Mouse (Mus musculus): ENCODE measurements around the gene Gm10643. TPM values are rescaled to one million over a fixed set of nuclear protein-coding genes. Genes with fewer than 3 reads are reported as not detected.

The Gm10643 gene
- polyA plus RNA-seq, 1 experiment from 2014 or later = 1.1 TPM

GRCm38 (mm10) chr8:84065457-84066072, 628 bp upstream of the Gm10643 start:
- 24% methylated on average over 5 of the region's 5 CpGs for WGBS
- no peak for TF ChIP-seq CTCF (IDR thresholded peaks at IDR 0.05; ENCODE audit: low read depth)
- H3K9me3 ChIP-seq (ENCODE audit: control insufficient read depth) = no peaks in the 10 kb centered on the region
- peak overlapping the region; percentile 86 for H3K27ac ChIP-seq (ENCODE audit: low read depth, low read length)
- H3K27me3 ChIP-seq (replicated peaks; ENCODE audit: control insufficient read depth, insufficient read depth, low read length) = no peaks in the 10 kb centered on the region
- H3K9ac ChIP-seq (ENCODE audit: low read depth, low read length) = peak overlapping the region; percentile 64
- no peak for ATAC-seq
- no peaks in the 10 kb centered on the region for H3K36me3 ChIP-seq (ENCODE audit: control insufficient read depth, insufficient read depth)
- peak overlapping the region; percentile 87 for H3K4me3 ChIP-seq (ENCODE audit: low read depth, low read length)
- no peaks in the 10 kb centered on the region; the same call in none of the 2 replicates for H3K4me1 ChIP-seq (replicated peaks; ENCODE audit: control insufficient read depth, insufficient read depth, low read length)
- H3K4me2 ChIP-seq (replicated peaks; ENCODE audit: low read depth) = peak overlapping the region; percentile 79

- Histone ChIP-seq H3K9me3 (ENCODE audit: control insufficient read depth) (no peaks in the 10 kb centered on the region), H3K4me2 (replicated peaks; ENCODE audit: low read depth) (no peak overlapping the region), H3K4me3 (ENCODE audit: low read depth, low read length) (no peak overlapping the region), H3K27me3 (replicated peaks; ENCODE audit: control insufficient read depth, insufficient read depth, low read length) (no peaks in the 10 kb centered on the region), H3K27ac (ENCODE audit: low read depth, low read length) (no peak overlapping the region), H3K36me3 (ENCODE audit: control insufficient read depth, insufficient read depth) (no peaks in the 10 kb centered on the region), H3K9ac (ENCODE audit: low read depth, low read length) (no peak overlapping the region), H3K4me1 (replicated peaks; ENCODE audit: control insufficient read depth, insufficient read depth, low read length) (no peaks in the 10 kb centered on the region; the same call in none of the 2 replicates)
- ATAC-seq = no peak
- no peak for TF ChIP-seq CTCF (IDR thresholded peaks at IDR 0.05; ENCODE audit: low read depth)
- WGBS = 55% methylated on average over 8 of the region's 8 CpGs
Measured at GRCm38 (mm10) chr8:84063861-84064610, 901 bp downstream of the Gm10643 start.

GRCm38 (mm10) chr8:84060245-84060644, 4.7 kb downstream of the Gm10643 start:
- WGBS = 85% methylated on average over 2 of the region's 2 CpGs
- H3K27ac ChIP-seq (ENCODE audit: low read depth, low read length) = no peak overlapping the region
- ATAC-seq = no peak
- H3K9me3 ChIP-seq (ENCODE audit: control insufficient read depth) = no peaks in the 10 kb centered on the region
- H3K36me3 ChIP-seq (ENCODE audit: control insufficient read depth, insufficient read depth) = no peaks in the 10 kb centered on the region
- no peak overlapping the region for H3K9ac ChIP-seq (ENCODE audit: low read depth, low read length)
- H3K4me3 ChIP-seq (ENCODE audit: low read depth, low read length) = no peak overlapping the region
- TF ChIP-seq CTCF (IDR thresholded peaks at IDR 0.05; ENCODE audit: low read depth) = no peak
- no peak overlapping the region for H3K4me2 ChIP-seq (replicated peaks; ENCODE audit: low read depth)
- no peaks in the 10 kb centered on the region for H3K27me3 ChIP-seq (replicated peaks; ENCODE audit: control insufficient read depth, insufficient read depth, low read length)
- H3K4me1 ChIP-seq (replicated peaks; ENCODE audit: control insufficient read depth, insufficient read depth, low read length) = no peaks in the 10 kb centered on the region

GRCm38 (mm10) chr8:84059226-84059625, 5.7 kb downstream of the Gm10643 start:
- H3K4me1 ChIP-seq (replicated peaks; ENCODE audit: control insufficient read depth, insufficient read depth, low read length) = no peaks in the 10 kb centered on the region
- no peak overlapping the region for H3K9ac ChIP-seq (ENCODE audit: low read depth, low read length)
- 93% methylated on average over 2 of the region's 2 CpGs for WGBS
- no peak overlapping the region for H3K4me3 ChIP-seq (ENCODE audit: low read depth, low read length)
- no peak overlapping the region for H3K4me2 ChIP-seq (replicated peaks; ENCODE audit: low read depth)
- peak; percentile 30 for TF ChIP-seq CTCF (IDR thresholded peaks at IDR 0.05; ENCODE audit: low read depth)
- no peaks in the 10 kb centered on the region for H3K36me3 ChIP-seq (ENCODE audit: control insufficient read depth, insufficient read depth)
- H3K27me3 ChIP-seq (replicated peaks; ENCODE audit: control insufficient read depth, insufficient read depth, low read length) = no peaks in the 10 kb centered on the region
- H3K9me3 ChIP-seq (ENCODE audit: control insufficient read depth) = no peaks in the 10 kb centered on the region
- no peak overlapping the region for H3K27ac ChIP-seq (ENCODE audit: low read depth, low read length)
- no peak for ATAC-seq

- H3K9me3 ChIP-seq (ENCODE audit: control insufficient read depth) = no peaks in the 10 kb centered on the region
- WGBS = 89% methylated on average over 1 of the region's 1 CpGs
- no peak for ATAC-seq
Measured at GRCm38 (mm10) chr8:84057827-84058226, 7.1 kb downstream of the Gm10643 start.

GRCm38 (mm10) chr8:84053229-84053628, 11.7 kb downstream of the Gm10643 start:
- 95% methylated on average over 5 of the region's 5 CpGs for WGBS
- no peak for ATAC-seq

More at GRCm38 (mm10) chr8:84057827-84058226, 7.1 kb downstream of the Gm10643 start:
- Histone ChIP-seq H3K27me3 (replicated peaks; ENCODE audit: control insufficient read depth, insufficient read depth, low read length) (no peaks in the 10 kb centered on the region), H3K4me2 (replicated peaks; ENCODE audit: low read depth) (no peak overlapping the region), H3K36me3 (ENCODE audit: control insufficient read depth, insufficient read depth) (no peaks in the 10 kb centered on the region), H3K4me1 (replicated peaks; ENCODE audit: control insufficient read depth, insufficient read depth, low read length) (no peaks in the 10 kb centered on the region), H3K27ac (ENCODE audit: low read depth, low read length) (no peak overlapping the region), H3K9ac (ENCODE audit: low read depth, low read length) (no peak overlapping the region), H3K4me3 (ENCODE audit: low read depth, low read length) (no peak overlapping the region)
- TF ChIP-seq CTCF (IDR thresholded peaks at IDR 0.05; ENCODE audit: low read depth) = no peak

More at GRCm38 (mm10) chr8:84053229-84053628, 11.7 kb downstream of the Gm10643 start:
- no peak for TF ChIP-seq CTCF (IDR thresholded peaks at IDR 0.05; ENCODE audit: low read depth)
- H3K4me1 ChIP-seq (replicated peaks; ENCODE audit: control insufficient read depth, insufficient read depth, low read length) = no peaks in the 10 kb centered on the region
- no peak overlapping the region for H3K9ac ChIP-seq (ENCODE audit: low read depth, low read length)
- no peak overlapping the region for H3K4me2 ChIP-seq (replicated peaks; ENCODE audit: low read depth)
- H3K9me3 ChIP-seq (ENCODE audit: control insufficient read depth) = no peaks in the 10 kb centered on the region
- no peaks in the 10 kb centered on the region for H3K36me3 ChIP-seq (ENCODE audit: control insufficient read depth, insufficient read depth)
- no peaks in the 10 kb centered on the region for H3K27me3 ChIP-seq (replicated peaks; ENCODE audit: control insufficient read depth, insufficient read depth, low read length)
- no peak overlapping the region for H3K27ac ChIP-seq (ENCODE audit: low read depth, low read length)
- no peak overlapping the region for H3K4me3 ChIP-seq (ENCODE audit: low read depth, low read length)
